Mouse (Mus musculus) stomach, embryonic 14.5 days (tissue): Measurements from ENCODE around the gene Prkce. TPM values are rescaled to one million over a fixed set of nuclear protein-coding genes. Genes with fewer than 3 reads are reported as not detected.

Experiments
- ATAC-seq: fragments of 200-750 bp; cut with Nextera tagmentation; 2 replicates; pipeline ENCODE4 v1.8.0; 2017; ENCODE audit warnings: low read depth, moderate TSS enrichment; ENCODE audit not compliant: insufficient number of reproducible peaks, insufficient read depth, low FRiP score
- H3K27ac ChIP-seq: fragments of 300-500 bp; sonication (generic); 2 replicates; pipeline ENCODE4 v1.5.1; 2014; ENCODE audit warnings: mild to moderate bottlenecking, low read length, moderate library complexity, mixed read lengths
- H3K27me3 ChIP-seq: fragments of 300-500 bp; sonication (generic); 2 replicates; pipeline ENCODE4 v1.6.1; 2014; ENCODE audit warnings: low read length, control low read depth, mixed read lengths; ENCODE audit not compliant: control insufficient read depth, insufficient read depth
- H3K36me3 ChIP-seq: fragments of 300-500 bp; sonication (generic); 2 replicates; pipeline ENCODE4 v1.6.1; 2014; ENCODE audit warnings: mild to moderate bottlenecking, control low read depth, low read length, moderate library complexity, mixed read lengths; ENCODE audit not compliant: control insufficient read depth, insufficient read depth
- H3K4me1 ChIP-seq: fragments of 300-500 bp; sonication (generic); 2 replicates; pipeline ENCODE4 v1.6.1; 2014; ENCODE audit warnings: low read length, control low read depth, mixed read lengths; ENCODE audit not compliant: control insufficient read depth, insufficient read depth
- H3K4me2 ChIP-seq: fragments of 300-500 bp; sonication (generic); replicated peaks from 2 replicates; pipeline ENCODE4 v1.6.1; 2014; ENCODE audit warnings: low read depth, low read length, control low read depth
- H3K4me3 ChIP-seq: fragments of 300-500 bp; sonication (generic); 2 replicates; pipeline ENCODE4 v1.5.1; 2014; ENCODE audit warnings: low read depth, low read length, control low read depth
- H3K9ac ChIP-seq: fragments of 300-500 bp; sonication (generic); replicated peaks from 2 replicates; pipeline ENCODE4 v1.6.1; 2014; ENCODE audit warnings: low read depth, mild to moderate bottlenecking, control low read depth, low read length, moderate library complexity, mixed read lengths
- H3K9me3 ChIP-seq: fragments of 300-500 bp; sonication (generic); 2 replicates; pipeline ENCODE4 v1.6.1; 2016; ENCODE audit warnings: low read depth, low read length, control low read depth; ENCODE audit not compliant: control insufficient read depth
- WGBS: fragments of 180-500 bp; shearing (Covaris S2); extraction: QIAGEN DNeasy Blood & Tissue Kit; methylation state at CpG from one replicate; pipeline ENCODE4 v1.1.7; 2014; 5-methylcytosine and 5-hydroxymethylcytosine counted together
- polyA plus RNA-seq: library from polyadenylated mRNA; unstranded; fragments of >200 nt; fragmentation: Nextera tagmentation; extraction: Ambion mirVana; gene quantifications from 2 replicates; pipeline ENCODE4 v1.2.1, GENCODE M21; 2014

Prkce gene
- polyA plus RNA-seq, 1 experiment from 2014 or later = 7.3 TPM

DNA sequence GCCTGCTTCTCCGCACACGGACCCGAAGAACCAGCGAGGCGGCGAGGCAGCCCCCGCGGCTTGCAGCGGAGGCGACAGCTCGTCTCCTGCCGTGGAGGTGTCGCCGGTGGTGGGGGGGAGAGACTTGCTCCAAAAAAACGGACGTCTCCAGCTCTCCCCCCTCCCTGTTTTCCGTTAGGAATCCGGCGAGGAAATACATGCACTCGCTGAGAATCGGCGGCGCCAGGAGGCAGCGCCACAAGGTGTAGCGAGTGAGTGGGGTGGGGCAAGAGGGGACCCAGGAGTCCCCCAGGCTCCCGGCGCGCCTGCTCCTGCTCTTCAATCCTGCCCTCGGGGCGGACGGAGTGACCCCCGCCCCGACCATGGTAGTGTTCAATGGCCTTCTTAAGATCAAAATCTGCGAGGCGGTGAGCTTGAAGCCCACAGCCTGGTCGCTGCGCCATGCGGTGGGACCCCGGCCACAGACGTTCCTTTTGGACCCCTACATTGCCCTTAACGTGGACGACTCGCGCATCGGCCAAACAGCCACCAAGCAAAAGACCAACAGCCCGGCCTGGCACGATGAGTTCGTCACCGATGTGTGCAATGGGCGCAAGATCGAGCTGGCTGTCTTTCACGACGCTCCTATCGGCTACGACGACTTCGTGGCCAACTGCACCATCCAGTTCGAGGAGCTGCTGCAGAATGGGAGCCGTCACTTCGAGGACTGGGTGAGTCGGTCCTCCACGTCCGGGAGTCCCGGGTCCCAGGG lies 821 bp downstream of the Prkce start:
- Histone ChIP-seq H3K27ac (peak overlapping the region; percentile 98), H3K9me3 (no peaks in the 10 kb centered on the region), H3K27me3 (no peaks in the 10 kb centered on the region), H3K9ac (peak overlapping the region; percentile 87), H3K4me3 (peak overlapping the region; percentile 79), H3K36me3 (no peaks in the 10 kb centered on the region), H3K4me1 (peaks cover 19% of the 10 kb centered on the region; the same call in 1 of the 2 replicates), H3K4me2 (peak overlapping the region; percentile 98)
- no peak for ATAC-seq
- WGBS = under 1% methylated on average over 64 of the region's 64 CpGs

DNA sequence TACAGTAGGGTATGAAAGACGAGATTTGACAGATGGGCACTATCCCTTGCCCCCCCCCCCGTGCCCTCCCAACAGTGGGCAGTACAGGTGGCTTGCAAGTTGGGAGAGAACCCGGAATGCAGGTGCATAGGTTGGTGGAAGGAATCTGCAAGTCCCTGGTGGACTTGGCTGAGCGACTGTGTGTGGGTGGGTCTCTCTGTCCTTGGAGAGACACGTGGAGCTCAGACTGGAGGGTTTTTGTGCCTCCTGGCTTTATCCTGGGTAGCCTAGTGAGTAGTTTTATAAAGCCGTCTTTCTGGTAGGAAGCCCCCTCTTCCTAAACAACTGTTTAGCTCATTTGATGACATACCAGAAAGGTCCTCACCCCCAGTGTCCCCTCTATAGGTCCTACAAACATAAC lies 1.5 kb downstream of the Prkce start:
- Histone ChIP-seq H3K4me2 (peak overlapping the region; percentile 98), H3K27ac (no peak overlapping the region), H3K4me1 (peaks cover 19% of the 10 kb centered on the region; the same call in 1 of the 2 replicates), H3K9me3 (no peaks in the 10 kb centered on the region), H3K4me3 (peak overlapping the region; percentile 79), H3K9ac (peak overlapping the region; percentile 87; the same call in 1 of the 2 replicates), H3K36me3 (no peaks in the 10 kb centered on the region), H3K27me3 (no peaks in the 10 kb centered on the region)
- 10% methylated on average over 6 of the region's 6 CpGs for WGBS
- ATAC-seq = no peak

DNA sequence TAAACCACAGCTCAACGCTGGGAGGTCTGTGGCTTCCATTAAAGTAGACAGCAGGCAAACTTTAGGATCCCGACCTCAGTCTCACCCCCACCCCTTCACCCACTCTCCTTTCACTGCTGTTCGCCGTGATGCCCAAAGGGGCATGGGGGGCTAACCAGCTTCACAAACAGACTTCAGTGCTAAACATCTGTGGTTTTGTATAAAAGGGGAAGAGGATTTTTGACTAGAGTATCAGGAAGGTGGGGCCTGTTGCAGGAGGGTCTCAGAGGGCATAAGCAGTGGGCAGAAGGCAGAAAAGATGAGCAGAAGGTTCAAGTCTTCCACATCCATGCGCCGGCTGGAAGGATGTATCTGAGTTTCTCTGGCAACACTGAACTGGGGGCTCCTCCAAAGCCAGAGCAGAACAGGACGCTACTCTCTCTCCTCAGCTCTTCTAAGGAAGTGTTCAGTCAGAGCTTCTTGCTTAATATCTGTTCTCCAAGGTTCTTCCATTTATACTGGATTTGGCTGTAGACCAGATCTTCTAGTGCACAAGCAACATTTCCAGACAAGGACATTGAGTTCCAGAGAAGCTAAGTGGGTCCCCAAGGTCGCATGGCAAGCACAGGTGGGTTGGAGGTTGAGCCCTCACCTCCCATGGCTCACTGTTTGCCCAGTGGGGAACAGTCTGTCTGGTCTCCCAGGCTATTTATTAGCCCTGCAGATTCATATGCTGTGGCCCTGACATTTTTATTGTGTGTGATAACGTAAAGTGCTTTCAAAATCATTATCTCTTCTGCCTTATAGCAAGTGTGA lies 2.8 kb downstream of the Prkce start:
- Histone ChIP-seq H3K4me1 (peaks cover 21% of the 10 kb centered on the region; the same call in 1 of the 2 replicates), H3K36me3 (no peaks in the 10 kb centered on the region), H3K9ac (no peak overlapping the region), H3K4me2 (peak overlapping the region; percentile 98), H3K27ac (no peak overlapping the region), H3K4me3 (0 out of 2 replicates have a peak overlapping the region, but pooled peaks have one; percentile 5), H3K27me3 (no peaks in the 10 kb centered on the region), H3K9me3 (no peaks in the 10 kb centered on the region)
- no peak for ATAC-seq
- 65% methylated on average over 9 of the region's 9 CpGs for WGBS

DNA sequence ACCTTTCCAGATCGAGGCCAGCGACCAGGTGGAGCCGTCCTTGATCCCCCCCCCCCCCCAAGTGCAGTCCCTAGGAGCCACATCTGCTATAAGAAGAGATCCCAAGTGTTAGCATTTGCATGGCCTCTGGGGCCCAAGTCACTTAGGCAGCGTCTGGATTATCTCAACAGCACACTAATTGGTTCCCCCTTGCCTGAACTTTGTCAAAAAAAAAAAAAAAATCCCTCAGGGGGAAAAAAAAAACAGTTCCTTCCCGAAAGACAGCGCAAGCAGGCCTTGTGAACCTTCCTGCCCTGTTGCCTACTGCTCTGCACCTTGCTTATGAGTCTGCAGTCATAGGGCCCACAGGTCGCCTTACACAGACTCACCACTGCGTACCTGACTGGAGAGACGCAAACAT lies 7.9 kb downstream of the Prkce start:
- peaks cover 11% of the 10 kb centered on the region; the same call in 1 of the 2 replicates for H3K4me1 ChIP-seq
- no peak overlapping the region for H3K27ac ChIP-seq
- ATAC-seq = no peak
- no peak overlapping the region for H3K4me3 ChIP-seq
- no peaks in the 10 kb centered on the region for H3K27me3 ChIP-seq
- H3K4me2 ChIP-seq = no peak overlapping the region
- no peak overlapping the region for H3K9ac ChIP-seq
- no peaks in the 10 kb centered on the region for H3K9me3 ChIP-seq
- no peaks in the 10 kb centered on the region for H3K36me3 ChIP-seq
- WGBS = 38% methylated on average over 9 of the region's 9 CpGs

DNA sequence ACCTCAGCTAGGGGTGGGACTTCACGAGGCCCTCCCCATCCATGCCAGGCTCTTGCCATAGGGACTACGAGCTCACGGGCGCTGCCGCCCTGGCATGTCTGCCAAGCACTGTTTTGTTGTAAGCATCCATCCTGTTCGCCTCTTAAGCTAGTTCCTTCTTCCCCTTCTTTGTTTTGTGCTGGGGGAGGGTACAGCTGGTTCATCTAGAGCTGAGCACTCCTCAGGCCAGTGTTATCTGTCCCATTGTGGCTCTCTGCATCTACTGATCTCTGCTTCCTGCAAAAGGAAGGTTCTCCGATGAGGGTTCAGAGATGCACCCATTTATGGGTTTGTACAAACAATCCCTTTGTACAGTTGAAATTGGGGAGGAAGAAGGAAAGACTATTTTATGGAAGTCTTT lies 9.1 kb downstream of the Prkce start:
- no peak overlapping the region for H3K4me2 ChIP-seq
- H3K9ac ChIP-seq = no peak overlapping the region
- WGBS = 82% methylated on average over 7 of the region's 7 CpGs
- H3K36me3 ChIP-seq = no peaks in the 10 kb centered on the region
- H3K4me3 ChIP-seq = no peak overlapping the region
- no peaks in the 10 kb centered on the region for H3K27me3 ChIP-seq
- 0 out of 2 replicates have a peak, but pooled peaks cover 8% of the 10 kb centered on the region for H3K4me1 ChIP-seq
- ATAC-seq = no peak
- no peaks in the 10 kb centered on the region for H3K9me3 ChIP-seq
- H3K27ac ChIP-seq = no peak overlapping the region

DNA sequence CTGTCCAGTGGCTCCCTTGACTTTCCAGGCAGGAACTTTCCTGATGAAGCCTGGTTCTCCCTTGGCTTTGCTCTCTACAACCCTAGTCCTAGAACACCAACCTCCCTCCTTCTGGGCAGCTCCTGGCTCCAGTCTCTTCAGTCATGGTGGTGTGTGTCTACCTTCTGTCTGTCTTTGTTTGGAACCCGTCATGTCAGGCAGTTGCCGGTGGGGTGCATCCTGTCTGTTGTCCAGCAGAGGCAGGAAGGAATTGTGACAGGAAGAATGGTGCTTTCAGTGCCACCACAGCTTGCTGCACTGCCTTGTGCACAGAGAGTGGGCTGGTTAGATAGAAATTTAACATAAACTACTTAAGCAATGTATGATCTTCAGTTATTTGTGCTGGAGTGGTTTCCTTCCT lies 16.2 kb downstream of the Prkce start:
- Histone ChIP-seq H3K9me3 (no peaks in the 10 kb centered on the region), H3K4me2 (no peak overlapping the region), H3K36me3 (no peaks in the 10 kb centered on the region), H3K27me3 (no peaks in the 10 kb centered on the region), H3K4me1 (peaks cover 18% of the 10 kb centered on the region; the same call in 1 of the 2 replicates), H3K4me3 (no peak overlapping the region), H3K27ac (no peak overlapping the region), H3K9ac (no peak overlapping the region)
- ATAC-seq = no peak
- WGBS = 45% methylated on average over 2 of the region's 2 CpGs

DNA sequence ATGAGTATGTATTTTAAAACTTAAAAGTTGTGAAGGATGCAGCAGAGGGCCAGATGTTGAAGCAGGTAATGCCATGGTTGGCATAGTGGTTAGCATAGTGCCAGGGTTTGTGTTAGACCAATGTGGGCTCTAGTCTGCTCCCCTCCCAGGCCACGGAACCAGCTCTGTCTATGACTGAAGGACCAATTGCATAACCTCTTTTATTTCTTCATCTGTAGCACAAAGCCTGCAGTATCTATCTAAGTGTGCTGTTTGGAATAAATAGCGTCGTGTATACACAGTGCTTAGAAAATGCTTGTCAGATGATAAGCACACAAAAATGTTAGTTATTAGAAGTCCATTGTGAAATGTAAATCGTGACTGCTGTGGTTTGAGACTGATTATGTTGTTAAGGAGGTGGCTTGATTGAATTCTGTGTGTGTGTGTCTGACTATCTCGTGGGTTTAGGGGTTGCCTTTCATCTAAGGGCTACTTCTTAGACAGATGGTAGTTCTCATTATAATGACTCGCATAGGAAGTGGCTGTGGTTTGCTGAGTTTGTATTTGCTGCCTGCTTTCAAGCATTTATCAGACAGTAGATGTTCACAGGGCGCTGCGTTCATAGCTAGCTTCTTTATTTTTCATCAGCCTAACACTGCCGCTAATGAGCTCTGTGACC lies 17.1 kb downstream of the Prkce start:
- H3K4me2 ChIP-seq = no peak overlapping the region; the same call in 1 of the 2 replicates
- no peaks in the 10 kb centered on the region for H3K27me3 ChIP-seq
- H3K9me3 ChIP-seq = no peaks in the 10 kb centered on the region
- WGBS = 40% methylated on average over 9 of the region's 9 CpGs
- H3K4me3 ChIP-seq = no peak overlapping the region
- peaks cover 18% of the 10 kb centered on the region; the same call in 1 of the 2 replicates for H3K4me1 ChIP-seq
- ATAC-seq = no peak
- H3K27ac ChIP-seq = no peak overlapping the region
- H3K9ac ChIP-seq = no peak overlapping the region
- no peaks in the 10 kb centered on the region for H3K36me3 ChIP-seq

DNA sequence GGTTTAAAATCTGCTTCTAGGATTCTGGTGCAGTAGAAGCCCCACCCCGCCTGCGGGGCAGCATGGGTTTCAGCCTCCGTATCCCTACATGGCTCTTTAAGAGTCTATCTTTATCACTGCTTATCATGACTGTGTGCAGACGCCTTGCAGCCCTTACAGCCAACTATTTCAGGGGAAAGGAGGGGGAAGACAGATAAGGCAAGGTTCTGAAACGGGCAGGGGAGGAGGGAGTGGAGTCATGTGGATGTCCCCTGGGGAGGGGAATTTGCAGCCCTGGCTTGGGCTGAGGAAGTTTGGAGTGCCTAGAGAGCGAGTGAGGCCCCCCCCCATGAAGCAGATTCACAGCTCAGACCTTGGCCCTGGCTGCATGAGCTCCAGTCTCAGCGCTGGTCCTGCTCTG lies 18.0 kb downstream of the Prkce start:
- Histone ChIP-seq H3K27ac (no peak overlapping the region), H3K4me3 (no peak overlapping the region), H3K4me2 (no peak overlapping the region; the same call in 1 of the 2 replicates), H3K36me3 (no peaks in the 10 kb centered on the region), H3K27me3 (no peaks in the 10 kb centered on the region), H3K9ac (no peak overlapping the region), H3K4me1 (peaks cover 18% of the 10 kb centered on the region; the same call in 1 of the 2 replicates), H3K9me3 (no peaks in the 10 kb centered on the region)
- peak; percentile 69 for ATAC-seq
- WGBS = 21% methylated on average over 7 of the region's 7 CpGs
